Mouse (Mus musculus) forebrain, embryonic 14.5 days (tissue): ENCODE measurements around the gene Glra4. TPM values are rescaled to one million over a fixed set of nuclear protein-coding genes. Genes with fewer than 3 reads are reported as not detected.
A peak's percentile ranks its signal among the peaks of the same experiment; 100 is the strongest.
"Not testable (repeated sequence)": the region's sequence is repeated elsewhere in the genome, so short reads cannot be mapped to it uniquely, and the experiment has no call there.

Experiments used
- ATAC-seq: fragments of 200-750 bp; cut with Nextera tagmentation; 2 replicates; pipeline ENCODE4 v1.8.0; 2017; ENCODE audit warnings: mild to moderate bottlenecking, moderate library complexity
- DNase-seq: peaks from one replicate; pipeline ENCODE4 v3.0.0-alpha.2; 2015; ENCODE audit warnings: low spot score
- H3K27ac ChIP-seq: fragments of 300-500 bp; sonication (generic); 2 replicates; pipeline ENCODE4 v1.5.1; 2014; ENCODE audit warnings: low read depth, mild to moderate bottlenecking, control low read depth, low read length, moderate library complexity
- H3K27me3 ChIP-seq: fragments of 300-500 bp; sonication (generic); replicated peaks from 2 replicates; pipeline ENCODE4 v1.6.1; 2014; ENCODE audit warnings: low read length, control low read depth, mixed read lengths; ENCODE audit not compliant: control insufficient read depth, insufficient read depth
- H3K36me3 ChIP-seq: fragments of 300-500 bp; sonication (generic); 2 replicates; pipeline ENCODE4 v1.6.1; 2014; ENCODE audit warnings: low read length, control low read depth; ENCODE audit not compliant: control insufficient read depth, insufficient read depth
- H3K4me1 ChIP-seq: fragments of 300-500 bp; sonication (generic); 2 replicates; pipeline ENCODE4 v1.6.1; 2014; ENCODE audit warnings: antibody characterized with exemption, low read length, control low read depth; ENCODE audit not compliant: control insufficient read depth, insufficient read depth
- H3K4me2 ChIP-seq: fragments of 300-500 bp; sonication (generic); 2 replicates; pipeline ENCODE4 v1.6.1; 2014; ENCODE audit warnings: mild to moderate bottlenecking, control low read depth, low read length
- H3K4me3 ChIP-seq: fragments of 300-500 bp; sonication (generic); 2 replicates; pipeline ENCODE4 v1.5.1; 2014; ENCODE audit warnings: low read depth, low read length, control low read depth
- H3K9ac ChIP-seq: fragments of 300-500 bp; sonication (generic); 2 replicates; pipeline ENCODE4 v1.6.1; 2014; ENCODE audit warnings: mild to moderate bottlenecking, low read length, control low read depth, moderate library complexity
- H3K9me3 ChIP-seq: fragments of 300-500 bp; sonication (generic); replicated peaks from 2 replicates; pipeline ENCODE4 v1.6.1; 2016; ENCODE audit warnings: low read length, control low read depth, mixed read lengths; ENCODE audit not compliant: control insufficient read depth
- WGBS: fragments of 180-500 bp; shearing (Covaris S2); extraction: QIAGEN DNeasy Blood & Tissue Kit; methylation state at CpG from one replicate; pipeline ENCODE4 v1.1.7; 2014; 5-methylcytosine and 5-hydroxymethylcytosine counted together
- polyA plus RNA-seq: library from polyadenylated mRNA; unstranded; fragments of >200 nt; fragmentation: Nextera tagmentation; extraction: Ambion mirVana; gene quantifications from 2 replicates; pipeline ENCODE4 v1.2.1, GENCODE M21; 2014

Glra4 gene
- polyA plus RNA-seq, 1 experiment from 2014 or later = not detected

GRCm38 (mm10) chrX:136742241-136742640, 37.7 kb downstream of the Glra4 start:
- Histone ChIP-seq H3K9me3 (no peaks in the 10 kb centered on the region), H3K4me3 (peak overlapping the region; percentile 52), H3K4me2 (peak overlapping the region; percentile 56), H3K36me3 (0 out of 2 replicates have a peak, but pooled peaks cover 3% of the 10 kb centered on the region), H3K27me3 (no peaks in the 10 kb centered on the region), H3K9ac (peak overlapping the region; percentile 52), H3K4me1 (peaks cover 7% of the 10 kb centered on the region; the same call in 1 of the 2 replicates), H3K27ac (peak overlapping the region; percentile 86; the same call in 1 of the 2 replicates)
- DNase-seq (no peak), ATAC-seq (no peak)
- whole genome bisulfite sequencing = 40% methylated on average over 10 of the region's 10 CpGs

- Histone ChIP-seq H3K27me3 (no peaks in the 10 kb centered on the region), H3K4me3 (peak overlapping the region; percentile 52), H3K4me1 (peaks cover 7% of the 10 kb centered on the region; the same call in 1 of the 2 replicates), H3K4me2 (peak overlapping the region; percentile 56), H3K36me3 (0 out of 2 replicates have a peak, but pooled peaks cover 3% of the 10 kb centered on the region), H3K9me3 (no peaks in the 10 kb centered on the region), H3K27ac (peak overlapping the region; percentile 86), H3K9ac (peak overlapping the region; percentile 52)
- DNase-seq (peak; percentile 78), ATAC-seq (peak; percentile 76)
- WGBS = 36% methylated on average over 46 of the region's 46 CpGs
Measured at GRCm38 (mm10) chrX:136741651-136742201, 38.2 kb downstream of the Glra4 start.

- peak overlapping the region; percentile 74 for H3K9ac ChIP-seq
- 32% methylated on average over 39 of the region's 39 CpGs for WGBS
Measured at GRCm38 (mm10) chrX:136740791-136741650, 38.9 kb downstream of the Glra4 start.

GRCm38 (mm10) chrX:136740087-136740790, 39.7 kb downstream of the Glra4 start:
- Histone ChIP-seq H3K4me1 (peaks cover 7% of the 10 kb centered on the region; the same call in 1 of the 2 replicates), H3K4me3 (peak overlapping the region; percentile 52), H3K27ac (no peak overlapping the region; the same call in 1 of the 2 replicates), H3K36me3 (peaks cover 8% of the 10 kb centered on the region), H3K9me3 (no peaks in the 10 kb centered on the region), H3K27me3 (no peaks in the 10 kb centered on the region), H3K4me2 (peak overlapping the region; percentile 61), H3K9ac (peak overlapping the region; percentile 74)
- DNase-seq = peak; percentile 46
- ATAC-seq = no peak
- 30% methylated on average over 15 of the region's 15 CpGs for WGBS

More at GRCm38 (mm10) chrX:136740791-136741650, 38.9 kb downstream of the Glra4 start:
- Histone ChIP-seq H3K27me3 (no peaks in the 10 kb centered on the region), H3K36me3 (peaks cover 4% of the 10 kb centered on the region; the same call in 1 of the 2 replicates), H3K9me3 (no peaks in the 10 kb centered on the region), H3K4me1 (peaks cover 7% of the 10 kb centered on the region; the same call in 1 of the 2 replicates), H3K4me3 (peak overlapping the region; percentile 52), H3K4me2 (peak overlapping the region; percentile 61), H3K27ac (peak overlapping the region; percentile 86)
- DNase-seq (peak; percentile 98), ATAC-seq (peak; percentile 98)

- Histone ChIP-seq H3K4me2 (no peak overlapping the region), H3K9me3 (no peaks in the 10 kb centered on the region), H3K9ac (no peak overlapping the region), H3K27ac (no peak overlapping the region), H3K4me1 (no peaks in the 10 kb centered on the region), H3K36me3 (peaks cover 16% of the 10 kb centered on the region), H3K27me3 (no peaks in the 10 kb centered on the region), H3K4me3 (no peak overlapping the region)
- 84% methylated on average over 4 of the region's 4 CpGs for WGBS
- no peak for ATAC-seq
- no peak for DNase-seq
Measured at GRCm38 (mm10) chrX:136732016-136732415, 47.9 kb downstream of the Glra4 start.

GRCm38 (mm10) chrX:136714742-136715474, 65.0 kb downstream of the Glra4 start:
- H3K4me1 ChIP-seq, H3K4me2 ChIP-seq, H3K27me3 ChIP-seq, H3K27ac ChIP-seq, H3K9me3 ChIP-seq, H3K36me3 ChIP-seq, H3K4me3 ChIP-seq, H3K9ac ChIP-seq: not testable (repeated sequence)
- 33% methylated on average over 3 of the region's 3 CpGs for WGBS
- peak; percentile 17 for DNase-seq
- ATAC-seq = peak; percentile 91

- peak overlapping the region; percentile 50 for H3K4me2 ChIP-seq
Measured at GRCm38 (mm10) chrX:136708782-136709181, 71.2 kb downstream of the Glra4 start.

GRCm38 (mm10) chrX:136708168-136708681, 71.7 kb downstream of the Glra4 start:
- ATAC-seq = peak; percentile 92
- no peaks in the 10 kb centered on the region for H3K4me1 ChIP-seq
- H3K27ac ChIP-seq = peak overlapping the region; percentile 91
- peak overlapping the region; percentile 41 for H3K4me3 ChIP-seq
- H3K9ac ChIP-seq = peak overlapping the region; percentile 69
- H3K36me3 ChIP-seq = no peaks in the 10 kb centered on the region
- WGBS = 29% methylated on average over 18 of the region's 18 CpGs
- H3K4me2 ChIP-seq = peak overlapping the region; percentile 50
- no peaks in the 10 kb centered on the region for H3K9me3 ChIP-seq
- peak; percentile 81 for DNase-seq
- H3K27me3 ChIP-seq = no peaks in the 10 kb centered on the region

More at GRCm38 (mm10) chrX:136708782-136709181, 71.2 kb downstream of the Glra4 start:
- Histone ChIP-seq H3K4me3 (peak overlapping the region; percentile 41), H3K27ac (peak overlapping the region; percentile 91), H3K36me3 (no peaks in the 10 kb centered on the region), H3K9me3 (no peaks in the 10 kb centered on the region), H3K4me1 (no peaks in the 10 kb centered on the region), H3K27me3 (no peaks in the 10 kb centered on the region), H3K9ac (peak overlapping the region; percentile 69)
- ATAC-seq (peak; percentile 38), DNase-seq (no peak)
- WGBS = 43% methylated on average over 14 of the region's 14 CpGs
